Mouse (Mus musculus) brain, embryonic 18.5 days (tissue): ENCODE results near the gene Jmjd7.

Experiments
- DNase-seq: peaks from one replicate; pipeline ENCODE4 v3.0.0-alpha.2; 2012; ENCODE audit warnings: low read depth, low spot score

The Jmjd7 gene

DNA sequence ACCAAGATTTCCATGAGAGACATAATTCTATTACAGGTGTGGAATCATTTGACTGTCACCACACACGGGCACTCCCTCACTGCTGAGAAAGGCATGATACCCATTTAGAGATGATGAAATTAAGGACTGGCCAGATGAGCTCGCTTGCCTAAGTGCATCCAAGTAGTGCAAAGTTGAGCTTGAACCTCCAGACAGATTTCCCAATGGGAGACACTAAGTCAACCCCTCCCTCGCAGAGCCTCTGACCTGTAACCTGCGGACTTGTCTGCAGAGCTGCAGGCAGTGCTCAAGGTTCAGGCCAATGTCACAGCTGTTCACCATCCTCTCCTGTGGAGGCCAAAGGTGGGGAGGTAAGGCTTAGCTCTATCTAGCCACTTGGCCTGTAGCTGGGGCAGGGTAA lies 31.5 kb downstream of the Jmjd7 start:
- DNase-seq = no peak

DNA sequence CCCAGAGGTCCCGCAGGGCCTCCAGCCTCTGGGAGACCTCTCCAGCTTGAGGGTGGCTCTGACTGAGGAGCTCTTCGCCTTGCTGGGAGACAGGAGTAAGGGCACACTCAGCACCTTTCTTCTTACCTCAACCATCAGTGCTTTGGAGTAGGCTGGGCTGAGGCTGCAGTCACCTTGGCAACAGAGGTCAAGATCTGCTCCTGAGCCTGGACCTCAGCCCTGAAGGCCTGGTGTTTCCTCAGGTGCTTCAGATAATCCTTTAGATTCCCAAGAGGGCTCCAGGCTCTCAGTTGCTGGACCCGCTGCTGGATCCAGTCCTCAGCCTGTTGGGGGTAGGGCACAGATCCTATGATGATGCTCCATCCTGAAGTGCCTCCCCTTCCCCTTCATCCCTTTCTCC lies 32.2 kb downstream of the Jmjd7 start:
- DNase-seq = no peak

DNA sequence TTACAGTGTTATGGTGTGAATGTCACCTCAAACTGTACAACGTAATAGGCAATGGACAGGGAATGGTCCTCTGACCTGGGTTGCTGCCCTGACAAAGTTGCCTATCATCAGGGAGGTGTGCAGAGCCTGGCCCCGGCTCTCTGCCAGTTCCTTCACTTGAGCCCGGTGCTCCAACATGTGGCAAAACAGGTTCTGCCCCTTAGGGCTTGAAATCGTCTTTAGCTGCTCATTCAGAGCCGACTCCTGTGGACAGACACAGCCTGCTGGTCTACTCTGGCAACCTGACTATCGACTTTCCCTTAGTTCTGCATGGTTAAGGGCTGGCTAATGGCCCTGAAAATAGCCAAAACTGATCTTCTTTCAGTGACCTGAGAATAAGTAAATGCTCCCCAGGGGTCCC lies 32.9 kb downstream of the Jmjd7 start:
- DNase-seq = no peak

DNA sequence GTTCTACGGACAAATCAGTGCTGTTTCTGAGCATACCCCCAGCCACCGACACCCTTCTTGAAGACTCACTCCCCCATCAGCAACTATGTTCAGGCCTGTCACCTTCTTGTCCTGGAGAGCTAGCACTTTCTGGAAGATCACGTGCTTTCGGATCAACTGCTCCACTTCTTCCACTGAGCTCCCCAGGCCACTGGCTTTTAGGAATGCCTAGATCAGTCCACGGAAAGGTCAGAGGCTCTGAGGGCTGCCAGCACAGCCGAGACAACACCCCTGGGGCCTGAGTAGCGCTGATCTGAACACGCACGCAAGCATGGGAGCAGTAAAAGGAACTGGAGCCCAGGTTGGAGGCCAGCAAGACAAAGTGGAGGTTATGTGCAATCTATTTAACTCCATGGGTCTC lies 33.4 kb downstream of the Jmjd7 start:
- no peak for DNase-seq

DNA sequence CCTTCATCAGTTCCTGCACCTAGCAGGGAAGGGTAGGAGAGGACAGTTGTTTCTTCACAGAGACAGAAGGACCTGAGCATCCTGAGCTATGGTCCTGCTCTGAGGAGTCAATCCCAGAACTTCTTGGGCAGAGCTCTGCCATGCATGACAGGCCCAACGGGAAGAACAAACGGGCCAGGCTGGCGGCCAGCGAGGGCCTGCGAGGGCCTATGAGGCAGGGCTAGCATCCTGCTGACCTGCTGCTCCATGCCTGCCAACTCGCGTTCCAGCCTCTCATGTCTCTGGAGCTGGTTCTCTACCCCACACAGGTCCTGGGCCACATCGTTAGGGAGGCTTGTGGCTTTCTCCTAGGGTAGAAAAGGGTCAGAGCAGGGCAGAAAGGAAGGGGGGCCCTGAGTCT lies 35.0 kb downstream of the Jmjd7 start:
- no peak for DNase-seq

DNA sequence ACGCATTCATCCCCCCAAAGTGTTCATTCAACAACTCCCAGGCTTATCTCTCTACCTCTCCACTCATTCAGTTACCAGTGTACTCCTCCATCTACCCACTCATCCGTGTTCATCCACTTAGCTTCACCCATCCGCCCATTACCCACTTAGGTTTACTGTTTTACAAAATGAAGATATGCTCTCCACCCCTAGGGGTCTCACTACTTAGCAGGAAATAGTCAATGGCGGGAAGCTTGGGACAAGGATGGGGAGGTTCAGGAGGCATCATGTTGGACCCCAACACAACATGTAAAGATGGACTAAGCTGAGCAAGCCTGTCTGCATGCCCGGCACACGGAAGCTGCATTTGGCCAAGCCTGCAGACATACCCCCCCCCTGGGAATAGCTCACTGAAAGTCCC lies 37.4 kb downstream of the Jmjd7 start:
- no peak for DNase-seq

DNA sequence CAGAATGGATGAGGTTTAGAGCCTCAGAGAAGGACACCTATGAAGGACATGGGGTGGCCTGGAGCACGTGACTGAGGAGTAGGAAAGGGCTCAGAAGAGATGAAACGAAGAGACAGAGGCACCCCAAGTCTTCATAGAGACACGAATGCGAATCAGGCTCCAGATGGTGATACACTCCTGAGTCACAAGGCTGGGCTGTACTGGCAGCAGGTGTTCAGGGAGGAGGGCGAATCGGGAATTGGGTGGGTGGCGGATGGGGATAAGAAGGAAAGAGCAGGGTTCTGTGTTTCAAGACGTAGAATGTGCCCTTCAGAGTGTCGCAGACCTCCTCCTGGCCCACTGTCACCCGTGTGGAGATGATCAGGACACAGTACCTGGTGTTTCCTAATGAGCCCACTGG lies 38.0 kb downstream of the Jmjd7 start:
- no peak for DNase-seq

DNA sequence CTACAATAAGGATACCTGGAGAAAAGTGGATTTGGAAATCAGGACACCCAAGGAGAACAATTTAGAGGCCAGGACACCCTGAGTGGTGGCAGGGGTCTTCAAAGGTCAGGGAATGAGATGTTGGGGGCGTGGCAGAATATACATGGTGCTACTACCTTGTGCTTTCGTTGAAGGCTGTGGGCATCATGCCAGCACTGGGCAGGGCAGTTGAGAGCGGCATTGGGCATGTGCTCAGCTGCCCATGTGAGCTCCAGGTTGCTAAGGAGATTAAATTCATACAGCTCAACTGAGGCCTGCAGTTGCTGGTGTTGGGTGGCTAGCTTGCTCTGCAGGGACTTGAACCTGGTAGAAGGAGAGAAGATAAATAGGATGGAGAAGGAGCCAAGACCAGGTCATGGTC lies 38.9 kb downstream of the Jmjd7 start:
- DNase-seq = no peak

DNA sequence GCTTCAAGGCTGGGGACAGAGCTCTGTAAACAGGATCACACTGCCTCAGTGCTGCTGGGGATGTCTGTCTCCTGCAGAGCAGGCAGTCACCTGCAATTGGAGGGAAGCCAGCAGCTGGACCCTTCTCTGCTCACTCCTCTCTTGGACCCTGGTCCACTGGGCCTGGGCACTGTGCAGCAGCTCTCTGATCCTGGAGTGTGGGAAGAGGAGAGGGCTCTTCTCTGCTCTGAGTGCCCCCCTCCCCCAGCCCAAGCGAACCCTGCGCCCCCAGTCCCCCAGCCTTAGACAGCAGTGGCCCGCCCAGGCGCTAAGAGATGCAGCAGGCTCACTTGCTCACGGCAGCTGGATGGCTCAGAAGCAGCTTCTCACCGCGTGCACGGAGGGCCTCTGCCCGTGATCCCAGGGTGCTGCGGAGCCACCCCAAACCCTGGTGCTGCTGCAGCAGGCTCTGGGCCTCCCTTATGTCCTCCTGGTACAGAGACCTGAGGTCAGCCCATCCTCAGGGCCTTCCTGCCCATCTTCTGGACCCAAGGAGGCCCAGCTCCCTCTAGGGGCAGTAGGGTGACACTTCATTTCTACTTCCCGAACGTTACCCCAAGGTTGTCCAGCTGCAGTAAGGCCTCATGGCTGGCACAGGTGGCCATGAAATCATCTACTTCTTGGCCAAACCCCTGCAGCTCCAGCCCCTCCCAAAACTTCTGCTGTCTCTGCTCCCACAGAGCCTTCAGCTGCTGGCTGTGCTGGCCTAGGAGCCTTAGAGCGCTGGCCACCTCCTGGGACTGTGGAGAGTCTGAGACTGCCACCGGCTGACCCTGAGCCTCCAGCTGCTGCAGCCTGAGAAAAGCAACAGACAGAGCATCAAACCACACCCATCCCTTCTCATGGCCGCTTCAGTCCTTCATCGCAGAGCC lies 41.5 kb downstream of the Jmjd7 start:
- DNase-seq = no peak

DNA sequence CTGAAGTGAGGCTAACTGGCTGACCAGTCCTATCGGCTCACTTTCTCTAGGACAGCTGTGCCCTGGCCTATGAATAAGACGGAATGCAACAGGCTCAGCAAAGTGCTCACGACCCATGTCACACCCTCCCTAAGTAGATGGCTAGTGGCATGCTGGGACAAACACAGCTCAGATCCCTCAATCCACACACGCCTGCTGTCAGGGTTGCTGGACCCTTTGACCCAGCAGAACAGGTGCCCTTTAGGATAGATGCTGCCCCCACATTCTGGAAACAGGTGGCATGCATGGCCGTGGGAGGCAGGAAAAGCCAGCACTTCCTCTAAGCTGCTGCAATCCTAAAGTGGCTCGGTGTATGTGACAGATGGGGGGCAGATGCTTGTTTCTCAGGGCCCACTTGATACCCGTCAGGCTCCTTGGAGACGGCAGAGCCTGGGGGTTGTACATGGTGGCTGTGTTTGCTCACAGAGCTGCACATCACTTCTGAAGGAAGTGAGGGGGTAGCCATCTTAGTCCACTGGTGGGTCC lies 42.2 kb downstream of the Jmjd7 start:
- no peak for DNase-seq

DNA sequence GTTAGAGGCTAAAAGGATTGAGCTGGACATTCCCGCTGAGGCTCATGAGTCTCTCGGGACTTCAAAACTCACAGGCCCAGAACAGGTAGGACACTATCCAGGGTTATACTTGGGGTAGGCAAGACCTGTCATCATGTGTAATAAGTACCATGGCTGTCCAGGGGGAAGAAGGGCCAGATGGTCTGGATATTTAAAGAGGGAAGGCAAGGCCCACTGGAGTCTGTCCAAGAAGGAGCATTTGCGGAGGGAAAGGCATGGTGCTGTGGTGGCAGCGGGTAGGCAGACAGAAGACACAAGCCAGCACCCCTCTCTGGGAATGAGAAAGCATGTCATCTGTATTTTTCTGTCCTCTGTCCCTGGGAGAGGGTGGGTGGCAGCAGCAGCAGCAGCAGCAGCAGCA lies 46.8 kb downstream of the Jmjd7 start:
- no peak for DNase-seq

DNA sequence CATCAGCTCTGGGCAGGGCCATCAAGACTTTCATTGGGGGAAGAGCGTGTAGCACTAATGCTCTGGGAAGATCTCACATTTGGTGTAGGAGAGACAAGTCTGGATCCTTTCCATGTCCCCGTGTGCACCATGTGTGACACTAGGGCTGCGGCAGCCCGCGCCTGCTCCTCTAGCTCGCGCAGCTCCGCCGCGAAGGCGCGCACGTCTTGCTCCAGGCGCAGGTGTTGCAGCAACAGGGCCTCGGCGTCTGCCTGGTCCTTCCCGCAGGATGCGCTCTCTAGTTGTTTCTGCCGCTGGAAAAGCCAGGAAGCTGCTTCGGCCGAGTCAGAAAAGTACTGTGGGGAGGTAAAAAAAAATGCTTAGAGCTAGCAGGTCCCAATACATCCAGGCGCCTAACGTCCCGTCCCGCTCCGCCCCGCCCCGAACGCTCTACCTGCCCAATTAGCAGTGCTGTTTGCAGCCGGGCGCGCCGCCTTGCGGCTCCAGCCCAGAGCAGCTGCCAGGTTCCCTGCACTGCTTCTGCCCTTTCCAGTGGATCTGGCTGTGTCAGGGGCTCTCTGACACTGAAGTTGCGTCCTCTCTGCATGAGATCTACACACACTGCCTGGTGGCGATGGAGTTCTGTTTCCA lies 48.9 kb downstream of the Jmjd7 start:
- DNase-seq = no peak
